Mouse (Mus musculus): Measurements from ENCODE around the gene Pcif1. TPM values are rescaled to one million over a fixed set of nuclear protein-coding genes. Genes with fewer than 3 reads are reported as not detected.
"Not testable (repeated sequence)": the region's sequence is repeated elsewhere in the genome, so short reads cannot be mapped to it uniquely, and the experiment has no call there.

The Pcif1 gene
- 18.2 and 18.3 TPM in 2 replicates for polyA plus RNA-seq (2011; ENCODE audit: insufficient read length, low read depth, missing spikeins)

DNA sequence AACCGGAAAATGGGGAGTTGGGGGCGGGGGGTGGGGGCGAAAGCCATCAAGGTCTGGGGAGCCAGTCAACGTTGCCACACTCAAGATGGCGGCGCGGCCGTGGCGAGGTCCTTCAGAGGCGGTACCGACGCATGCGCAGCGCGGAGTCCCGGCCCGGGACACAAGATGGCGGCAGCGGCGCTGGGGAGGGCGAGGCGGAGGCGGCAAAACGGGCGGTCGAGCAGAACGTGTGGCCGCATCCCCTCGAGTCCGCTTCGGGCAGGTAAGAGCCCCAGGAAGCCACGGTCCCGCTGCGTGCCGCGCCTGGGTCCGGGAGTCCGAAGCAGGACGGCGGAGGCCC lies at the start of gene Pcif1:
Pcif1 (plus strand) TSS at position 77 of the 340 bp plus-strand sequence.
- H3K27ac ChIP-seq (ENCODE audit: insufficient read depth, low read length), result peak within 1 kb of the TSS; percentile 98
- TF ChIP-seq CTCF (IDR thresholded peaks at IDR 0.05; ENCODE audit: borderline replicate concordance, insufficient read depth, low read length) (no peak), POLR2A (IDR thresholded peaks at IDR 0.05; ENCODE audit: low read depth, low read length) (peak; percentile 87)
- peak within 1 kb of the TSS; percentile 74 for H3K4me3 ChIP-seq (ENCODE audit: insufficient read depth, low read length)
- H3K4me1 ChIP-seq (ENCODE audit: control insufficient read depth, insufficient read depth, low read length), result peaks cover 4% of the 10 kb centered on the region

- H3K4me1 ChIP-seq (ENCODE audit: control insufficient read depth, insufficient read depth, low read length), result no peaks in the 10 kb centered on the region
- no peak overlapping the region for H3K4me3 ChIP-seq (ENCODE audit: insufficient read depth, low read length)
- no peak overlapping the region for H3K27ac ChIP-seq (ENCODE audit: insufficient read depth, low read length)
- TF ChIP-seq CTCF (IDR thresholded peaks at IDR 0.05; ENCODE audit: borderline replicate concordance, insufficient read depth, low read length) (no peak), POLR2A (IDR thresholded peaks at IDR 0.05; ENCODE audit: low read depth, low read length) (no peak)
Observed at GRCm38 (mm10) chr2:164831029-164831428, 48.1 kb upstream of the Pcif1 start.

DNA sequence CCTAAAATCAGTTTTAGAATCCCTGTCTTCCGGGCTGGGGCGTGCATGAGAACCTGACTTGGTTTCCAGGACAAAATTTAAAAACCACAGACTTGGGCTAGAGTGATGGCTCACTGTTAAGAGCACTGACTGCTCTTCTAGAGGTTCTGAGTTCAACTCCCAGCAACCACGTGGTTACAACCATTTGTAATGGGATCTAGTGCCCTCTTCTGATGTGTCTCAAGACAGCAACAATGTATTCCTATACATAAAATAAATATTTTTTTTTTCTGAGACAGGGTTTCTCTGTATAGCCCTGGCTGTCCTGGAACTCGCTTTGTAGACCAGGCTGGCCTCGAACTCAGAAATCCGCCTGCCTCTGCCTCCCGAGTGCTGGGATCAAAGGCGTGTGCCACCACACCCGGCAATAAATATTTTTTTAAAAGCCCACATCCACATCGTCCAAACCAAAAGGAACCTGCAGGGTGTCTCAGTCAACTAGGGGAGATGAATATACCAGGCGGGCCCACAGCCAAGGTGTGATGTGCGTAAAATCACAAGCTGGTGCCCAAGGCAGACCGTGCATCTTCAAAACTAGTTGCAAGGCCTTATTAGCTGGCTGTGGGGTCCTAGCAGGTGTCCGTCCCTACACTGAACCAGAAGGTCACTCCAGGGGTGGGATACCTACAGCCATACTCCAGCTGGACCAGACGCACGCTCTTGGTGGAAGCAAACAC lies 46.9 kb upstream of the Pcif1 start:
- TF ChIP-seq CTCF (IDR thresholded peaks at IDR 0.05; ENCODE audit: borderline replicate concordance, insufficient read depth, low read length) (no peak), POLR2A (IDR thresholded peaks at IDR 0.05; ENCODE audit: low read depth, low read length) (no peak)
- Histone ChIP-seq H3K4me1 (ENCODE audit: control insufficient read depth, insufficient read depth, low read length) (no peaks in the 10 kb centered on the region; the same call in 1 of the 2 replicates), H3K27ac (ENCODE audit: insufficient read depth, low read length) (no peak overlapping the region), H3K4me3 (ENCODE audit: insufficient read depth, low read length) (peak overlapping the region; percentile 82)

DNA sequence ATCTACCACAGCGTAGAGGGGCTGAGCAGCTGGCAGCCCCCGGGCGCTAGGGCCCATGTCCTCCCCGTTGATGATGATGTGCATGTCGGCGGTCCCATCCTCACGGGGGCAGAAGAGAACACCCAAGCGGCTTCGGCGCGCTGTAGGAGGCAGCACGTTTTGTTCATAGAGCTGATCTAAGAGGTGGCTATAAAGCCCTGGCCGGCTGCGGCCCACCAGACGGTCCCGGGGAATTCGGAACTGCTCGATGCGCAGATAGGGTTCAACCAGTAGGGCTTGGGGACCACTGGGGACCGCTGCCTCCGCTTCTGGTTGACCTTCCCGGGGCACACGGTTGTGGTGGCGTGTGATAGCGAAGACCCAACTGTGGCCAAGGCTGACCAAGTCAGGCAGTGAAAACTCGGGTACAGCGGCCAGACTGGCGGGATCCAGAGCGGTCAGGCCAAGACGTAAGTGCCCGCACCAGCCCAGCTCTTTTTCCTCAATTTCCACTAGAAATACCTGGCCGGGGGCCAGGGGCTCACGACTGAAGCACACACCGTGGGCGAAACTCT lies 46.3 kb upstream of the Pcif1 start, which contains the start of gene Ctsa:
Ctsa (plus strand) TSS at position 126 of the 554 bp plus-strand sequence.
- H3K27ac ChIP-seq (ENCODE audit: insufficient read depth, low read length), result peak within 1 kb of the TSS; percentile 85
- TF ChIP-seq POLR2A (IDR thresholded peaks at IDR 0.05; ENCODE audit: low read depth, low read length) (peak; percentile 75), CTCF (IDR thresholded peaks at IDR 0.05; ENCODE audit: borderline replicate concordance, insufficient read depth, low read length) (peak; percentile 57; the same call in 1 of the 2 replicates)
- peak within 1 kb of the TSS; percentile 82 for H3K4me3 ChIP-seq (ENCODE audit: insufficient read depth, low read length)
- H3K4me1 ChIP-seq (ENCODE audit: control insufficient read depth, insufficient read depth, low read length), result no peaks in the 10 kb centered on the region; the same call in 1 of the 2 replicates

GRCm38 (mm10) chr2:164833314-164833959 lies 45.7 kb upstream of the Pcif1 start, which contains the start of gene Neurl2:
Gene Neurl2 (minus strand): TSS chr2:164833456.
- H3K4me3 ChIP-seq (ENCODE audit: insufficient read depth, low read length), result peak within 1 kb of the TSS; percentile 82
- peak within 1 kb of the TSS; percentile 85 for H3K27ac ChIP-seq (ENCODE audit: insufficient read depth, low read length)
- no peaks in the 10 kb centered on the region; the same call in 1 of the 2 replicates for H3K4me1 ChIP-seq (ENCODE audit: control insufficient read depth, insufficient read depth, low read length)
- TF ChIP-seq CTCF (IDR thresholded peaks at IDR 0.05; ENCODE audit: borderline replicate concordance, insufficient read depth, low read length), result 0 out of 2 replicates have a peak, but pooled peaks have one; percentile 10
- TF ChIP-seq POLR2A (IDR thresholded peaks at IDR 0.05; ENCODE audit: low read depth, low read length), result peak; percentile 87

DNA sequence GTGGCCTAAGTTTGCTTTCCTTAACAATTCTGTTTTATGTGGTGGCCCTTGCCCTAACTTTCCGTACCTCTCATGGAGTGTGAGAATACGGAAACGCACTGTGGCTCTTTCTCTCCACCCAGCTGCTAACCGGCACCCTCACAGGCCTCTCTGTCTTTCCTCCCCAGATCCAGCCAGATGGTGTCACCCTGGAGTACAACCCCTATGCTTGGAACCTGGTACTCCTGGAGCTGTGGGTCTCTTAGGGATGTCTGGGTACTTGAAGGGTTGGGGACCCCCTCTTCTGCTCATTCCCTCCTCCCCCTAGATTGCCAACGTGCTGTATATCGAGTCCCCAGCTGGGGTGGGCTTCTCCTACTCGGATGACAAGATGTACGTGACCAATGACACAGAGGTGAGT lies 44.6 kb upstream of the Pcif1 start:
- TF ChIP-seq POLR2A (IDR thresholded peaks at IDR 0.05; ENCODE audit: low read depth, low read length) (0 out of 2 replicates have a peak, but pooled peaks have one; percentile 20), CTCF (IDR thresholded peaks at IDR 0.05; ENCODE audit: borderline replicate concordance, insufficient read depth, low read length) (0 out of 2 replicates have a peak, but pooled peaks have one; percentile 8)
- Histone ChIP-seq H3K4me1 (ENCODE audit: control insufficient read depth, insufficient read depth, low read length) (no peaks in the 10 kb centered on the region; the same call in 1 of the 2 replicates), H3K4me3 (ENCODE audit: insufficient read depth, low read length) (peak overlapping the region; percentile 82), H3K27ac (ENCODE audit: insufficient read depth, low read length) (peak overlapping the region; percentile 43)

DNA sequence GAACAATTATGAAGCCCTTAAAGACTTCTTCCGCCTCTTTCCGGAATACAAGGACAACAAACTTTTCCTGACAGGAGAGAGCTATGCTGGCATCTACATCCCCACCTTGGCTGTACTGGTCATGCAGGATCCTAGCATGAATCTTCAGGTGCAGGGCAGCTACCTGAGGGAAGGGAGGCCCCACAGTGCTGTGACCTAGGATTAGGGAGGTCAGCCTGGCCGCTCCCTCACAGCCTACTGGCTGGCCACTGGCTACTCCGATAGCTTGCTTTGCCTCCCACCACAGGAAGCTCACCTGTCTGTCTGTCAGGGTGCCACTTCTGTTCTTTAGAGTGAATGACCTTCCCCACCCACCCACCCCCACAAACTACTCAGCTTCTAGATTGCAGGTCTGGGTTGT lies 43.9 kb upstream of the Pcif1 start:
- no peak for TF ChIP-seq CTCF (IDR thresholded peaks at IDR 0.05; ENCODE audit: borderline replicate concordance, insufficient read depth, low read length)
- TF ChIP-seq POLR2A (IDR thresholded peaks at IDR 0.05; ENCODE audit: low read depth, low read length), result no peak
- Histone ChIP-seq H3K27ac (ENCODE audit: insufficient read depth, low read length) (no peak overlapping the region), H3K4me3 (ENCODE audit: insufficient read depth, low read length) (no peak overlapping the region), H3K4me1 (ENCODE audit: control insufficient read depth, insufficient read depth, low read length) (no peaks in the 10 kb centered on the region; the same call in 1 of the 2 replicates)

- no peak for TF ChIP-seq POLR2A (IDR thresholded peaks at IDR 0.05; ENCODE audit: low read depth, low read length)
- no peak for TF ChIP-seq CTCF (IDR thresholded peaks at IDR 0.05; ENCODE audit: borderline replicate concordance, insufficient read depth, low read length)
- H3K4me3 ChIP-seq (ENCODE audit: insufficient read depth, low read length), result no peak overlapping the region
- no peak overlapping the region for H3K27ac ChIP-seq (ENCODE audit: insufficient read depth, low read length)
- H3K4me1 ChIP-seq (ENCODE audit: control insufficient read depth, insufficient read depth, low read length), result no peaks in the 10 kb centered on the region
Observed at GRCm38 (mm10) chr2:164845782-164846181, 33.3 kb upstream of the Pcif1 start.

GRCm38 (mm10) chr2:164850061-164850460 lies 29.0 kb upstream of the Pcif1 start:
- Histone ChIP-seq H3K27ac (ENCODE audit: insufficient read depth, low read length) (no peak overlapping the region), H3K4me1 (ENCODE audit: control insufficient read depth, insufficient read depth, low read length) (no peaks in the 10 kb centered on the region), H3K4me3 (ENCODE audit: insufficient read depth, low read length) (no peak overlapping the region)
- TF ChIP-seq POLR2A (IDR thresholded peaks at IDR 0.05; ENCODE audit: low read depth, low read length) (no peak), CTCF (IDR thresholded peaks at IDR 0.05; ENCODE audit: borderline replicate concordance, insufficient read depth, low read length) (no peak)

DNA sequence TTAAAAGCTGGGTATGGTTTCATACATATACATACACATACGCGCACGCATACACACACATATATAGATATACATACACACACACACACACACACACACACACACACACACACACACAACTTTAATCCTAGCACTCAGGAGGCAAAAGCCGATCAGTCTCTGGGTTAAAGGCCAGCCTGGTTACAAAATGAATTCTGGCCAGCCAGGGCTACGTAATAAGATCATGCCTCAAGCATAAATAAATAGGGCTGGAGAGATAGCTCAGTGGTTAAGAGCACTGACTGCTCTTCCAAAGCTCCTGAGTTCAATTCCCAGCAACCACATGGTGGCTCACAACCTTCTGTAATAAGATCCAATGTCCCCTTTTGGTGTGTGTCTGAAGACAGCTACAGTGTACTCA lies 23.5 kb upstream of the Pcif1 start:
- H3K4me1 ChIP-seq (ENCODE audit: control insufficient read depth, insufficient read depth, low read length); H3K4me3 ChIP-seq (ENCODE audit: insufficient read depth, low read length); H3K27ac ChIP-seq (ENCODE audit: insufficient read depth, low read length): not testable (repeated sequence)
